Mouse (Mus musculus) neutrophil, adult 5-6 weeks (primary cell): ENCODE measurements around the gene C1rl. TPM values are rescaled to one million over a fixed set of nuclear protein-coding genes. Genes with fewer than 3 reads are reported as not detected.

Experiments used
- ATAC-seq: fragments of 151-379, 151-347 bp; 2 replicates; pipeline ENCODE4 v1.8.0; 2017; ENCODE audit warnings: mild to moderate bottlenecking, moderate TSS enrichment; ENCODE audit not compliant: insufficient number of reproducible peaks, poor library complexity, low FRiP score, severe bottlenecking; ENCODE audit errors: extremely low read depth
- total RNA-seq: library from RNA; stranded (forward); fragments of 200-1000 nt; gene quantifications from 2 replicates; pipeline ENCODE4 v1.2.3, GENCODE M21; 2017

The C1rl gene
- total RNA-seq: 1.9 and 2.5 TPM in 2 replicates

DNA sequence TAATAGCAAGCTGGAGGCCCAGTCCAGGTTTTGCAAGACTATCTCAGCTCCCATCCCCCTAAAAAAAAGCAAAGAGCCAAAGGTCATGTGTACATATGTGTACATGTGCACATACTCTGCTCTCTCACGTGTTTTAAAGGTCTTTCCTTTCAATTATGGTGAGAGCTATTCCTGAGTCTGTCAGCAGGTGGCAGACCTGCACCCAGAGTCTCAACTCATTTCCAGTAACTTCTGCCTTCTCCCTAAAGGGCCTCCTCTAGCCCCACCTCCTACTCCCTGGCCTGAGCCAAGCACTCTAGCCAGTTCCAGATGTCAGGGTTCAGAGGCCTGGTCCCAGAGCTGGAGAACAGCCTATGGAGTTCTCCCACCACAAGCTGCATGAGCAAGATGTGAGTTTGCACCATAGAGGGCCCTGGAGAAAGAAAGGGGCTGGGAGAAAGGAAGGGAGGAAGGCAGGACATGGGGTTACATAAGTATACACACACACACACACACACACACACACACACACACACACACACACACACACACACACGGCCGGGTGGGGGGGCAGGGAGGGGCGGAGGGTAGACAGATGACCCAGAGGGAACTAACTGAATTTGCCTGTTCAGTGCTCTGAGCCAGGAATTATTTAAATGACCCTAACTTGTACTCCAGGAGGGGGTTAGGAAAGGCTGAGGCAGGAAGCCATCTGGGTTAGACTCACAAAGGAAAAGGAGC lies at the start of gene C1rl:
Gene C1rl, plus strand, starts transcription at position 272 of the 720 bp plus-strand sequence.
- ATAC-seq: peak; percentile 94

DNA sequence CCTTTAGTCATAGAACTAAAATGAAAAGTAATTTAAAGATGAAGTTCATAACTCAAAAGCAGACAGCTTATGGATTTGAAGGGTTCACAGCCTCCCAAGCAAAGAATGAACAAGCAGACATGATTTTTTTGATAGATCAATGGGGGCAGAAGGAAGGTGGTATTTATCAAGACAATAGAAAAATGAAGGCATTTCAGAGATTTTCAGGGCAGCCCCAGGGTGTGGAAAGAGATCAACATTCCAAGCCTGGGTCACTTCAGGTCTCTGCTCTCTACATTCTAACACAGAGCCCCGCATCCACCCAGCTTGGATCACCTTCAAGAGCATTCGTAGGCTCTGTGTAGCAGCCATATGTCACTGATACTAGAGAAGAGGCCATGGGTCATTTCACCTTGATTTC lies 49.6 kb upstream of the C1rl start:
- no peak for ATAC-seq

DNA sequence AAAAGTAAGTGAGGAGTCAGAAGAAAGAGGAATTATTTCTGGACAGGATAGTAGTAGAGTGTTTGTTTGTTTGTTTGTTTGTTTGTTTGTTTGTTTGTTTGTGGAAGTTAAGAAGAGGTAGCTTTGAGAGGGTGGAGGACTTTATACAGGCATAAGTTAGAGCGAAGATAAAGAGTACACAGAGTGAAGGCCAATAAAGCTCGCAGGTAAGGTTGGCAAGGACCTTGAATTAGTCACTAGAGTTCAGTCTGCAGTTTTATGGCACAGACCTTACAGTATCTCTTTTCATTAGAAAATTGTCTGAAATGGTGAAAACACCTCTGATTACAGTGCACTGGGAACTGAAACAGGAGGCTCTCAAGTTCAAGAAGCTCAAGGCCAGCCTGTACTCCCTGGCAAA lies 46.9 kb upstream of the C1rl start:
- no peak for ATAC-seq

DNA sequence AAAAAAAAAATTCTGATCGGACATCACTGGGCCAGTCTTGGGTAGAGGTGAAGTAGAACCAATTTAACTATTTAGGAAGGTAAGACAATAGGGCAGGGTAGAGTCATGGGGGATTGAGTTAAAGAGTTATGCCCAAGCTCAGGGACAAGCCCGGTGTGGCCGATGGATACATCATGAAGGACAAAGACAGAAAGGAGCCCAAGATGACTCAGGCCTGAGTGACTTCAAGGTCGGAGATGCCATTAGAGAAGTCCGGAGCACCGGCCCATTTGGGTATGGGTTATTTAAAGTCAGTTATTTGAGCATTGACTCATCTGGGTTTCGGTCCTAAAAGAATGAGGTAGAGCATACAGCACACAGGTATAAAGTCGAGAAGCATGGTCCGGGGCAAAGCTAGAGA lies 46.5 kb upstream of the C1rl start:
- no peak for ATAC-seq

DNA sequence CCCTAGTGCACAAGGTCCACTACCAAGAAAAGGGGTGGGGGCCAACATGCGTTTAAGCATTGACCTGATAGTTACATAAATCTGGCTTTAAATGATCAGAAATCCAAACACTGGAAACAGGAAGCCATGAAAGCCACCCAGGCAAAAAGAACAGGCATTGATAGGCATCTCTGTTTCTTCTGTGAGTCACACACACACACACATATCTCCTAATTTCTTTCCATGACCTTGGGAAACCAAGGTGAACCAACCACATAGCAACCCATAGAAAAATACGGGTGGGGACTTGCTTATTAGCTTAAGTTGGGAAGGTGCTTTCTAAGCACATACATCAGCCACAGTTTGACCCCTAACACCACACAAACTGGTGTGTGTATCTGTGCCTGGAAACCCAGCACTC lies 45.6 kb upstream of the C1rl start:
- ATAC-seq: no peak

DNA sequence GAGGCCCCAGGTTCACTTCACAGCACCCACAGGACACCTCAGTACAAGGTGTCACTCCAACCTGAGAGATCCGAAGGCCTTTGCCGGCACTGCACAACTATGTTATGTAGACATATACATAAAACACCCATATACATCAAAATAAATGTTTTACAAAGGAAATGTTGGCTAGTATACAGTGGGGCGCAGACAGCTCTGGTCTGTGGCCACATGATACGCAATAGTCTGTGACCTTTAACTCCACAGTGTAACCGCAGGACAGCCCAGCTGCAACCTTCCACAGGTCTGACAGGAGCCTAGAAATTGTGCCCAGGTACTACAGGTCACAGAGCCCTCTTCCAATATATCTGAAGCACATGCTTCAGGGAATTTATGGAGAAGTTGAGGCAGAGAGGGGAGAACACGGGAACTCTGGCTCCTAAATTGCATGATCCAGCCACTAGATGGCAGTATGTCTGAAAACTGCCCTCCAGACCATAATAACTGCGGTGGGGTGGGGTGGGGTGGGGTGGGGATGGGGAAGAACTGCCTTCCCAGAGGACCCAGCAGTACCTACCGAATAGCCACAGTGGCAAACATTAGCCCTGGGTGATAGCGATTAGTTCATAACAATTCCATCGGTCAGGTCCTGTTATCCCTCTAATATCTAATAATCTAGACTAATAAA lies 44.6 kb upstream of the C1rl start:
- no peak for ATAC-seq

DNA sequence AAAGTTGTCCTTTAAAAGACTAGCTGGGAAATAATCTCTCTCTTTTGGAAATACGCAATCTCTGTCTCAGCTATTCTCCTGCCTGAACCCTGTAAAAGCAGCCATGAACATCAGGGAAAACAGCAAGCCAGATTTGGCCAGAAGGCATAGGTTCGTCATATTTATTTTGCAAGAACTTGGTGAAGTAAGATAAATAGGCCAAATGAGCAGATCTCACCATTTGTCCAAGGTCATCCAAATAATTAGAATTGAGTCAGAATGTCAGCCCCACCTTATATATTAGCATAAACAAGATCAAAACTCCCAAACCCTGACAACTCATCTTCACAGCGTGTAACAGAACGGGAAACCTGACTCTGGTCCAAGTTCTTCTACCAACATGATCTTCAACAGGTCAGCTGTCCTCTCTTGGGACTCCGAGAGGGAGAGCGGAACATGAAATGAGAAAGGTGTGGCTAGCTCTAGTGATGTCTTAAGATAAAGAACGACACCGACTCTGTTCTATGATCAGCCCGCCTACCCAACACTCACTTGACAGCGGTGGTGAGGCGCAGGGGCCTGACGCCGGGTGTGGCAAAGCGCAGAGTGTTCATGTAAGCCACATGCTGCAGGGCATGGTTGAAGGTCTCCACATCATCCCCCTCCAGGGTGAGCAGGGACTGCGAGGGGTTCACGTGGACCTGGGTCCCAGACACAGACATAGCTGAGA lies 43.8 kb upstream of the C1rl start:
- ATAC-seq: no peak

DNA sequence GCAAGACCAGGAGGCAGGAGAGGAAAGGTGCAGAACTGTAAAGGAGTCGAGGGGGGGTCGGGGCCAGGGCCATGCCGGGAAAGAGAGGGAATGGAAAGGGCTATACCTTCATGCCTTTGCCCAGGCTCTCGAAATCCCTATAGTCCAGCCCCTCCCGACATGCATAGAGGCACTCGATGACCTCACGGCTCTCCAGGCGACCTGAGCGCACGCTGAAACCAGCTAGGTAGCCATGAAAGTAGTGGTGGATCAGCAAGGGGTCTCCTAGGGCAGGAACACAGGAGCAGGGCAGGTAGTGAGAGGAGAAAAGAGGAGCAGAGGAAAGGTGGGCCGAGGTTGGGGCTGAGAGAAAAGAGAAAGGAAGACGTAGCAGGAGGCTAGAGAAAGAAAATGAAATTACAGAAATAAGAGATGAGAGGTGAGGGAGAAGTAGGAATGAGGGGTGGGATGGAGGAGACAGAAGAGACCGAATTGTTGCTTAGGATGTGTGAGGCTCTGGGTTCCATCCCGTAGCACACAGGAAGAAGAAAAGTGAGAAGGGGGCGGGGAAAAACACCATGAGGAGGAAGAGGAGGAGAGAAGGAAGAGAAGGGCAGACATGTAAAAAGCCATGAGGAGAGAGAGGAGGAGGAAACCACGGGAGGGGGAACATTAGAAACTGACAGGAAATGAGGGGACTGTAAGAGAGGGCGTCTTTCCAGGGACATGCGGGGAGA lies 43.1 kb upstream of the C1rl start:
- ATAC-seq: no peak

DNA sequence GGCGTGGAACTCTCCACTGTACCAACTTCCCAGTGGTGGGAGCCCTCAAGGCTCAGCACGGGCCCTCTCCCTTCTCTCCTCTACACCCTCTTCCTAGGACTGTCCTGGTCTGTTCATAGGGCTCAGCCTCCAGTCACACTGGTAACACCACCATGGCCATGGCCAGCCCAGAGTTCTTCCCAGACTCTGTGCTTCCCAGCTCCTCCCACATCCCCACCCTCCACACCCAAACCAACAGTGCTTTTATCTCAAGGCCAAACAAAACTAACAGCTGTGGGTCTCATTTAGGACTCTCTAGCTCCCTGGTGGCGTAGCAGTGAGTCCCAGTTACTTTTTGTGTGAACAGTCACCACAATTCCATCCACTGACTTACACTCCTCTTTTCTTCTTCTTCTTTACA lies 40.9 kb upstream of the C1rl start:
- ATAC-seq: no peak

DNA sequence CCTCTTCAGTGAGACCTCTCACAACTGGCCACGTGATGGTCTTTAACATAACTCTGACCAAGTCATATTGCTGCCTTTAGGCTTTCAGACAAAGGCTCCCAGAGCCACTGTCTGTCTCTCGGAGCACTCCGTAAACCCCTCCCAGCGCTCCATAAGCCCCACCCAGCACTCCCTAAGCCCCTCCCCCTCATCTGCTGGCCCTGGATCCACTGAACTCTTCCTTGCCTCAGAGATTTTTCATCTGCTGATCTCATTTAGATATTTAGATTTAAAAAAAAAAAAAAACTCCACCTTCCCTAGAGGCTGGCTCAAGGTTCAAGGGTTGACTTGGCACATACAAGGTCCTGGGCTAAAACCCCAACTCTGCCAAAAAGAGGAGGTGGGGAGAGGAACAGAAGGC lies 39.2 kb upstream of the C1rl start:
- ATAC-seq: no peak

DNA sequence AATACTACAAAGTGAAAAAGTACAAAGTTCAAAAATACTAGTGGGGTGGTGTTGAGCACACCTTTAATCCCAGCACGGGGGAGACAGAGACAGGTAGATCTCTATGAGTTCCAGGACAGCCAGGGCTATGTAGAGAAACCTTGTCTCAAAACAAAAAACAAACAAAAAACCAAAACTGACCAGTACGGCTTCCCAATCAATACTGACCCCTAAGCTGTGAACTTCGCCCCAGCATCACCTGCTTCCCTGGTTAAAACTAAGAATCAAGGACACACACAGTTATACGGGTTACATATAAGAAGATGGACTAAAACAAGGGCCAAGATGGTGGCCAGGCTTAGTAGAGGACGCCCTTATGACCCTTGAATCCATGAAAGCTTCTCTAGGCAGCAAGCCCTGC lies 36.7 kb upstream of the C1rl start:
- no peak for ATAC-seq

DNA sequence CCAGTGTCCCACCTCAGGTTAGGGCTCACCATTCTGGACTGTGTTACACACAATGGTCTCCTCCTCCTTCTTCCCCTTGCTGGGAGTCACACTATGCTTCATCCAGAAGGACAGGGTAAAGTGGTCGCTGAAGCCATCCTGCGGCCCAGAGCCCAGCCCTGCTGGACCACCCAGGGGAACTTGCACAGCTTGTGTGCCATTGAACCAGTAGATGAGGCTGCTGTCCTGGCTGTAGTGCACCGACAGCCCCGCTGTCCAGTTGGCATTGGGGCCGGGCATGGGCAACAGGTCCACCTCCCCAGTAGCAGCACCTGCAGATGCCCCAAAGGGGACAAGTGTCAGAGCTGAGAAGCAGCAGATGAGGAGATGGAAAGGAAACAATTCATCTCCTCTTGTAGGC lies 35.1 kb upstream of the C1rl start:
- no peak for ATAC-seq

DNA sequence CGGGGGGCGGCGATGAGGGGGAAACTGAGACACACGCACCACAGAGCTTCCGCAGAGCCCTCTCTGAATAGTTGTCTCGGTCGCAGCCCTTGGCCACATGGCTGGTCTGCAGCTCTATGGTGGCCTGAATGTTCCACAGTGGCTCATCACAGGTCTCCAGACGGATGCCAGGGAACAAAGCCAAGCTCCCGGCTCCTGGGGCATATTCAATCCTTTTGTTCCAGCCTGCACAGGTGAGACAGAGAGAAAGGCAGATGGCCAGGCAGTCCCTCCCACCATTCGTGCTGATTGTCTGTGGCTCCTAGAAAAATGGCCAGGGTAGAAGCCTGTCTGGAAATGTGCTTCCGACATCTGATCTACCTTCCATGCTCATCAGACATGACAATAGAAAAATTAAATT lies 34.4 kb upstream of the C1rl start:
- ATAC-seq: no peak

DNA sequence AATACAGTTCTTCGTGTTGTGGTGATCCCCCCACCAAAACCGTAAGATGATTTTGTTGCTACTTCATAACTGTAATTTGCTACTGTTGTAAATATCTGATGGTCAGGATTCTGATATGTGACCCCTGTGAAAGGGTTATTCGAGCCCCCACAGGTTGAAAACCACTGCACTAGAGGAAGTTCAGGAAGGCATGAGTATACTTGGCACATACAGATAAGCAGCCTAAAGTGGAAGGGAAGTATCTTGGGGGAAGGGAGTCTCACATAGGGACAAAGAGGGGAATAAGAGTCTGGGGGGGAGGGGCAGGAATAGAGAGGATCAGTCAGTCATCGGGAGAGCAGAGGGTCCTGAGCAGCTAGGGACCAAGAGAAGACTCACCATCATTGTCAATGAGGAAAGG lies 33.5 kb upstream of the C1rl start:
- no peak for ATAC-seq

DNA sequence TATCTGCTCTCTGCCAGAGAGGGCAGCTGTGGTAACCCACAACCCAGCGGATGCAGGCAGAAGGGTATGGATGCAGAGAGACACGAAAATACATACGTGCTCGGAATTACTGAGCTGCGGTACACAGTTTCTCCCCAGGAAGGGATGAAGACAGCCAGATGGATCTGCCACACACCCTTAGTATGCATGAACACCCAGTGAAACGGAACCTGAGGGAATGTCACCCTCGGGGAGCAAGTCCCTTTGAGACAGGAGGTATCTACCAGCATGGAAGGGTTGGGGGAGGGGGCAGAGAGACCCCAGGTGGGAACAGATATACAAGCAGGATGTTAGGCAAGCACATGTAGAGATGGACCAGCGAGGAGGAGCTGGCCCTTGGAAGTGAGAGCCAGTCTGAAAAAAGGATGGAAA lies 29.0 kb upstream of the C1rl start:
- ATAC-seq: no peak

DNA sequence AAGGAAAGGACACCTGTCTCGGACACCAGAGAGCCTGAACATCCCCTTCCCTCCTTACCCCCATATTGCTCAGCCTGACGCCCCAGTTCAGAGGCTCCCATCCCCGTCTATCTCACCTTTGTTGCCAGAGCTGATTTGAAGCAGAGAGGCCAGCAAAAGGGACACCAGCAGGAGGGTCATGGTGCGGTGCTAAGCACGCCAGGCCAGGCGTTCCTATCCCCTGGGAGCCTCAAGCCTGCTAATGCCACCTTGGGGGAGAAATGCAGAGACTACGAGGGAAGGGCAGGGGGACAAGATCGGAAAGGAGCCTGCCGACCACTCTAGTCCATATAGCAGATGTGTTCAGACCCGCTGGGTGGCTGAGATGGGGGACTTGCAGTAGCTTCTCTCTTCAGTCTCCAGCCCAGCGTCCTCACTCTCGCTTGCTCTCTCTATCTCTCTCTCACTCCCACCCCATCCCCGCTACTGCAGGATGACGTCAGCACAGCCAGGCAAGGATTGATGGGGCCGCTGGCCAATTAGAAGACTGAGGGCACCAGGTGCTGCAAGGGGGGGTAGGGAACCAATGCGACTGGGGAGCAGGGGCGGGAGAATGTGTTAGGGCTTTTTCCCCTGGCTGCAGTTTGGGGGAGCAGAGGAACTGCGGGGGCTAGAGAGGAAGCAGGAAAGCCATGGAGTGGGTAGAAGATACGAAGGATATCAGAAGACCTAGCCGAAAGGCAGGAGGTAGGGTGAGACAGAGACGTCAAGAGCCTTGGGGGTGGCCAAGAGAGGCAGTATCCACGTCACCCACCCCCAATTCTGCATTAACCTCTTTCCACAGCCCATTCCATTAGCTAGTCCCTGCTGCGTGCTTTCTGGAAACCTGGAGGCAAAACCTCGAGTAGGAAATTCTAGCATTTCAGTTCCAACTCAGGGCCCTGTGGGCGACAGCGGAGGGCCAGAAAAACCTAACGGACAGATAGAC lies 28.3 kb upstream of the C1rl start, which contains the start of gene Clstn3:
Gene Clstn3, minus strand, starts transcription at position 490 of the 967 bp plus-strand sequence.
- ATAC-seq: no peak

DNA sequence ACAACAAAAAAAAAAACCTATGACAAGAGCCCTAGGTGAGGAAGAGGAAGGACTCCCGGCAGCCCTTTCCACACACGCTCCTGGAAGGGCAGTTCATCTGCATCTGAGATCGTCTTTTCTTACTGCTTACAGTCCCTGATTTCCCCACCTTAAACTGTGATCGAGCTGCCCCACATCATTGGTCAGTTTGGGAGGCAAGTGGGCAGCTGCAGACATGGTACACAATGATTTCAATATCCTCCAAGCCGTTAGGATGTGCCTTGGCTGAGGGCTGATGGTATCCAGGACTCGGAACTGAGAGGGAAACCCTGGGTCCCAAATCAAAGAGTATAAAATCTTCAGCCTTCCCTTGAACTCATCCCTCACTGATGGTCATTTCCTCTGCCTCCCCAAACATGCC lies 27.6 kb upstream of the C1rl start:
- ATAC-seq: no peak

DNA sequence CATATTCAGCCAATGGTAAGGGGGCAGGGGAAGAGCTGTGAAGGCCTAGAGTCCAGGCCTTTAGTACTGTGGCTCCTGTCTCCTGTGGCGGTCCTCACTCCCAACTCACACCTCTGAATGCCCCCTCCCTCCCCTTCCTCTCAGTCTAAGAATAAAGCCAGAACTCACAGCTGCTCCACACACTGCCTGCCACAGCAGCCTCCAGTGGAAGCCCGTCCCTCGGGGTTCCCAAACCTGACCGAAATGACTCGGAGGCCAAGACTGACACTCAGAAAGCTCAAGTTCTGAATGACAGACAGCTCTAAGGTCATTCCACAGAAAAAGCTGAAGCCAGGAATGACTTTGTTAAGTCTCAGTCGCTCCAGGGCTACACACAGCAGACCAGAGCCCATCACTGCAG lies 27.2 kb upstream of the C1rl start:
- ATAC-seq: no peak
